Mouse (Mus musculus) kidney, adult 2 months (tissue): ENCODE measurements around the gene Tsc22d3.

Experiments
- CTCF ChIP-seq: fragments of 200-500 bp; conservative IDR thresholded peaks from 2 replicates; pipeline ENCODE4 v1.5.1; 2011; ENCODE audit warnings: low read depth, mild to moderate bottlenecking, control low read depth, low read length, moderate library complexity, mixed read lengths; ENCODE audit not compliant: insufficient read depth, insufficient read length
- POLR2A ChIP-seq: fragments of 200-500 bp; IDR thresholded peaks from one replicate; pipeline ENCODE4 v1.6.1; 2011; ENCODE audit warnings: low read depth, low read length, control low read depth

- TF ChIP-seq CTCF: peak; percentile 48
- no peak for TF ChIP-seq POLR2A
These were observed 96.6 kb downstream of the Tsc22d3 start for GRCm38 (mm10) chrX:140503905-140504304.
